Mouse (Mus musculus): ENCODE results near the gene Ephb2. TPM values are rescaled to one million over a fixed set of nuclear protein-coding genes. Genes with fewer than 3 reads are reported as not detected.

The Ephb2 gene
- polyA plus RNA-seq, 1 experiment = 0.20 TPM

DNA sequence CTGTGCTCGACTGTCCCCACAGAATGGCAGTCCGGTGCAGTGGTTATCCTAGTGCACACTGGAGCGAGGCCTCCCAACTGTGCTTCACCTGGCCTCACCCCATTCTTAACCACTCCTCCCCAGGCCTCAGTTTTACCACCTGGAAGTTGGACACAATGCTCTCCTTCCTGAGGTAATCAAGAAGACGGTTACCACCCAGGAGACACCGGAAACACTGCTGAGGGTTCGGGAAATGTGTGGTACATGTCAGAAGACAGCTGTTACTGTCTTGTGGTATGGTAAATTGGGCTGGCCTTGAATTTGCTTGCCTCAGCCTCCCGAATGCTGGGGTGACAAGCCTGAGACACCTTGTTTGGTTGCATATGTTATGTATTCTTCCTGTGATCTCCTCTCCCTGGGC is 121.9 kb downstream of the Ephb2 start:
- TF ChIP-seq GATA1 (IDR thresholded peaks at IDR 0.05; ENCODE audit: borderline replicate concordance, low read length) (no peak), FLI1 (IDR thresholded peaks at IDR 0.05; ENCODE audit: low read length) (no peak)
- Histone ChIP-seq H3K4me1 (peaks cover 32% of the 10 kb centered on the region), H3K9me3 (peaks cover 9% of the 10 kb centered on the region), H3K27me3 (replicated peaks) (peaks cover 37% of the 10 kb centered on the region), H3K4me3 (replicated peaks) (no peak overlapping the region), H3K36me3 (replicated peaks; ENCODE audit: low read length) (no peaks in the 10 kb centered on the region)

DNA sequence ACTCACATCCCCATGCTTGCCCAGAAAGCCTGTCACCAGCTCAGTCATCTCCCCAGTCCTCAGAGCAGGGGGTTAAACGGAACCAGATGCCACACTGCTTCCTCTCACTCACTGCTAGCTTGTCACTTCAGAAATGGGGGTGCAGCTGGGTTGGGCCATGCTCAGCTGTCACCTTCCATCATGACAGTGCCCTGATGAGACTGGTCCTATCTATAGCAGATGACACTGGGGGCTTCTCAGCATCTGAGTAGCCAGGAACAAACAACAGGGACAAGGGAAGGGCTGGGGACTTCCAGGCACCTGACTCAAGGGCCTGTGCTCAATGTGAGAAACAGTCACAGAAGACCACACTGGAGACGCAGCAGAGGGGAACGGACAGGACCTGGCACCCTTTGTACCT is 122.4 kb downstream of the Ephb2 start:
- H3K36me3 ChIP-seq (replicated peaks; ENCODE audit: low read length) = no peaks in the 10 kb centered on the region
- peaks cover 4% of the 10 kb centered on the region for H3K9me3 ChIP-seq
- no peak overlapping the region for H3K4me3 ChIP-seq (replicated peaks)
- peaks cover 27% of the 10 kb centered on the region for H3K4me1 ChIP-seq
- TF ChIP-seq FLI1 (IDR thresholded peaks at IDR 0.05; ENCODE audit: low read length) (no peak), GATA1 (IDR thresholded peaks at IDR 0.05; ENCODE audit: borderline replicate concordance, low read length) (no peak)
- H3K27me3 ChIP-seq (replicated peaks) = peaks cover 42% of the 10 kb centered on the region

DNA sequence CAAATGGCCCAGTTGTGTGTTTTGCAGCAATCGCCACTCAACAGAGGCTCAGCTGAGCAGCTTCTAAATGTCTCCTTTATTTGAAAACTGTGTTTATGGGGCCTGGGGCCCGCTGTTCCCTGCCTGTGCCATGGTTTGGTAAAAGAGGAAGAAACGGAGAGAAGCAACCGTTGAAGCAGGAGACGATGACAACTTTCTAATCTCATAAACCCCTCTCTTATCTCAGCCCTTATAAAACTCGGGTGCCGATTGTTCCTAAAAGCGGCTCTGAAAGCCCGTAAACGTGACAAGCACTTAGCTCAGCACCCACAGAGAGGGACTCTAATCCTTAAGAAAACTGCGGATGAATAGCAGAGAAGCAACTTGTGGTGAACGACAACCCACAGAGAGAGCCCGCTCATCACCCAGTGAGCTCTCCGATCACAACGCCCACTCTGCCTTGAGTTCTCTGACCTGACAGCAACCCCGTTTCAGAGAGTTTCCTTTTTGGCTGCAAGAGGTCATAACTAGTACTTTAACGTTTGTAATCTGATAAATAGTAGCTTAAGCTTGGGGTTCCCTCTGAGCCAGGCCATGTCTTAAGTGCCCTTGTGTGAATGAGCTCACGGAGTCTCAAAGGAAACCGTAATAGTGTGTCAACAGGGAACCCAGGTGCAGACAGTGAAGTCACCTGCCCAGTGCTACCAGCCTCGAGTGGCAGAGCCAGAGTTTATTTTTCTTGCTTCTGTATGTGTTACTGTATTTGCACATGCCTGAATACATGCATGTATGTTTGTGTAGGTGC is 123.6 kb downstream of the Ephb2 start:
- Histone ChIP-seq H3K4me1 (peaks cover 24% of the 10 kb centered on the region), H3K9me3 (no peaks in the 10 kb centered on the region), H3K27me3 (replicated peaks) (peaks cover 52% of the 10 kb centered on the region), H3K36me3 (replicated peaks; ENCODE audit: low read length) (no peaks in the 10 kb centered on the region), H3K4me3 (replicated peaks) (no peak overlapping the region)
- TF ChIP-seq GATA1 (IDR thresholded peaks at IDR 0.05; ENCODE audit: borderline replicate concordance, low read length) (no peak), FLI1 (IDR thresholded peaks at IDR 0.05; ENCODE audit: low read length) (no peak)

DNA sequence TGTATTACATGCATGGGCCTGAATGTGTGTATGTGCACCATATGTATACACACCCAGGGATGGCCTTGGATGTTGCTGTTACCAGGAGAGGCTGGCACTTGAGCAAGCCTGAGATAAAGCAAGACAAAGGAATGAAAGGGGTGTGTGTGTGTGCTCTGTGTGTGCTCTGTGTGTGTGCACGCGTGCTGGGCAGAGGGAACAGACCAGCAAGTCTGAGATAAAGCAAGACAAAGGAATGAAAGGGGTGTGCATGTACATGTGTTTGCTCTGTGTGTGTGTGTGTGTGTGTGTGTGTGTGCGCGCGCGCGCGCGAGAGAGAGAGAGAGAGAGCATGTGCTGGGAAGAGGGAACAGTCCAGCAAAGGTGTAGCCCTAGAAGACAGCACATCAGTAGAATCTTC is 125.4 kb downstream of the Ephb2 start:
- Histone ChIP-seq H3K4me1 (peaks cover 22% of the 10 kb centered on the region), H3K36me3 (replicated peaks; ENCODE audit: low read length) (no peaks in the 10 kb centered on the region)
- TF ChIP-seq FLI1 (IDR thresholded peaks at IDR 0.05; ENCODE audit: low read length) (no peak), GATA1 (IDR thresholded peaks at IDR 0.05; ENCODE audit: borderline replicate concordance, low read length) (no peak)

DNA sequence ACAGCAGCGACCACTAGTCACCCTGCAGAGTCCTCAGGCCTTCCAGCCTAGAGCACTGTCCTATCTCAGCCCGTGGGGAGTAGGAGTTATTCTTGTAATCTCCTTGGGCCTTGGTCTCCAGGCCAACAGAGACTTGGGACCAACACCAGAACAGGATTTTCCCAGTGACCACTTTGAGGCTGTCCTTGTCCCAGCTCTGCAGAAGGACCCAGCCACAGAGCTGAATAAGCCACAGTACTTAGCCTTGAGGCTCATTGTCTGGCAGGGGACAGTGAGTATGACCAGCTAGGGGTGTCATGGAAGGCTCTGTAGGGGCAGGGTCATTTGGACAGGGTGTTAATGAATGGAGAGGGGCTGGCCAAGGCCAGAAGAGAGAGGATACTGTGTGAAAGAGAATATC is 126.8 kb downstream of the Ephb2 start:
- peaks cover 54% of the 10 kb centered on the region for H3K27me3 ChIP-seq (replicated peaks)
- H3K9me3 ChIP-seq = no peaks in the 10 kb centered on the region
- H3K4me3 ChIP-seq (replicated peaks) = no peak overlapping the region
- peaks cover 18% of the 10 kb centered on the region for H3K4me1 ChIP-seq
- H3K36me3 ChIP-seq (replicated peaks; ENCODE audit: low read length) = no peaks in the 10 kb centered on the region
- TF ChIP-seq FLI1 (IDR thresholded peaks at IDR 0.05; ENCODE audit: low read length) (no peak), GATA1 (IDR thresholded peaks at IDR 0.05; ENCODE audit: borderline replicate concordance, low read length) (no peak)

More for the DNA sequence above, 125.4 kb downstream of the Ephb2 start:
- no peaks in the 10 kb centered on the region for H3K9me3 ChIP-seq
- H3K4me3 ChIP-seq (replicated peaks) = no peak overlapping the region
- peaks cover 45% of the 10 kb centered on the region for H3K27me3 ChIP-seq (replicated peaks)

DNA sequence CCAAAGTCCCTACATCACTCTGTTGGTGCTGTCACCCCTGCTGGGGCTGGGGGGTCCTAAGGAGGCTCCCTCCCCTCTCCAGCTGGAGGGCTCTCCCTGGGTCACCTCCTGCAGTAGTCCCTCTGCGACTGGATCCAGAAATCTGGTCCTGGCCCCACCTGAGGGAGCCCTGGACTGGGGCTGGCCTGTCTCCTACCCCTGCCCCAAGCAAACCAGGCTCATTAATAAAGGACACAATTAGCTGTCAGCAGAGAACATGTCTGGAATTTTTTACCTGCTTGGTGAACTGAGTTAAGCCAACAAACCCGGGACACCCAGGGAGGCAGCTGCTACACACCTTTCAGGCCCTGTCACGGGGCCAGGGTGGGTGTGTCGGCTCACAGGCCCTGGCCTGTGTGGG is 129.1 kb downstream of the Ephb2 start:
- peaks cover 59% of the 10 kb centered on the region for H3K27me3 ChIP-seq (replicated peaks)

DNA sequence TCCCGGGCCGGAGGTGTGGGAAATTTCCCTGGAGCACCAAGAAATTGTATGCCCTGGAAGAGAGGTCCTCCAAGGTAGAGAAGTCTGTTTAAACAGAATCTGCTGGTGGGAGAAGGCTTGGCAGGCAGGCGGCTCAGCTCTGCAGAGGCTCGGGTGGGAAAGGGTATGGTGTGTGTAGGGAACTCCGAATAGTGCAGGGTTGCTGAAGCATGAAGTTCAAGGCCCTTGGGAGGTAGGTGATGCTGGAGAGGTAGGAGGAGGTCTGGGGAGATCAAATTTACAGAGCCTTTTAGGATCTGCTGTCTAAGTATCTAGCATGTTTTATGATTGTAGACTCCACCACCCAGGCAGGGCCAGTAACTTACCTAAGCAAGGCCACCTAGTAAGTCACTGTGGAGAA is 130.7 kb downstream of the Ephb2 start:
- Histone ChIP-seq H3K36me3 (replicated peaks; ENCODE audit: low read length) (no peaks in the 10 kb centered on the region), H3K27me3 (replicated peaks) (peaks cover 67% of the 10 kb centered on the region), H3K4me1 (peaks cover 17% of the 10 kb centered on the region), H3K4me3 (replicated peaks) (no peak overlapping the region), H3K9me3 (no peaks in the 10 kb centered on the region)
- no peak for TF ChIP-seq GATA1 (IDR thresholded peaks at IDR 0.05; ENCODE audit: borderline replicate concordance, low read length)
- no peak for TF ChIP-seq FLI1 (IDR thresholded peaks at IDR 0.05; ENCODE audit: low read length)

More for the DNA sequence above, 129.1 kb downstream of the Ephb2 start:
- Histone ChIP-seq H3K36me3 (replicated peaks; ENCODE audit: low read length) (no peaks in the 10 kb centered on the region), H3K4me1 (peaks cover 14% of the 10 kb centered on the region), H3K4me3 (replicated peaks) (no peak overlapping the region), H3K9me3 (no peaks in the 10 kb centered on the region)
- TF ChIP-seq GATA1 (IDR thresholded peaks at IDR 0.05; ENCODE audit: borderline replicate concordance, low read length) (no peak), FLI1 (IDR thresholded peaks at IDR 0.05; ENCODE audit: low read length) (no peak)

DNA sequence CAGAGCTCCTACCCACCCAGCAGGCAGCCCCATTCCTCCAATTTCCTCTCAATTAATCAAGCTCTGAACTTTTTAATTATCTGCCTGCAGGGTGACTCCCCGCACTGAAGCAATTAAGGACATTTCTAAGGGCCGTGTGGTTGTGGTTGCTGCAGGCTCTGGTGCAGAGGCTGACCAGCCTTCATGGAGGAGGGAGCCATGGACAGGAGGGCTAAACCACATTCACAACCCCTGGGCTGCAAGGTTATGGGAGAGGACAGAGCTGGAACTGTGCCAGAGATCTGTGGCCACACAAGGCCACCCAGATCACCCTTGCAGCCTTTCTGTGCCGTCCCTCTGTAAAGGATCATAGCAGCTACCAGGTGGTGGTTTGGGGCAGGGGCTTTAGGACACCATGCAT is 131.2 kb downstream of the Ephb2 start:
- Histone ChIP-seq H3K36me3 (replicated peaks; ENCODE audit: low read length) (no peaks in the 10 kb centered on the region), H3K9me3 (no peaks in the 10 kb centered on the region), H3K4me1 (peaks cover 23% of the 10 kb centered on the region), H3K4me3 (replicated peaks) (no peak overlapping the region), H3K27me3 (replicated peaks) (peaks cover 66% of the 10 kb centered on the region)
- no peak for TF ChIP-seq FLI1 (IDR thresholded peaks at IDR 0.05; ENCODE audit: low read length)

DNA sequence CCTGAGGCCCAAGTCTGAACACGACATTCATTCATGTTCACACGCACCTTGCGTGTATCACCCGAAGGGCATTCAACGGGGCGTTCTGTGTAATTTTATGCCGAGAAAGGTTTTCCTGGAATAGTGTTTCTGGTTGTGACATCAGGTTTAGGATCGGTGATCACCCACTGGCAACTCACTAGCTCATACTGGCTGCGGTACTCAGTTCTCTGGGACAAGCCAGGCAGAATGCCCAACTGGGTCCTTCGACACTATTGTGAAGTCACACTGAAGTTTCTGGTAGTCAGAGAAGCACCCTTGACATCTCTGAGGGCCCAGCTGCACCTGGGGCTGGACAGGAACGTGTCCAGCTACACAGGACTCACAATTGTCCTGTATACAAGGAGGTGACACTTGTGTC is 132.4 kb downstream of the Ephb2 start:
- no peak overlapping the region for H3K4me3 ChIP-seq (replicated peaks)
- TF ChIP-seq GATA1 (IDR thresholded peaks at IDR 0.05; ENCODE audit: borderline replicate concordance, low read length) (no peak), FLI1 (IDR thresholded peaks at IDR 0.05; ENCODE audit: low read length) (no peak)
- H3K4me1 ChIP-seq = peaks cover 33% of the 10 kb centered on the region
- H3K36me3 ChIP-seq (replicated peaks; ENCODE audit: low read length) = no peaks in the 10 kb centered on the region
- no peaks in the 10 kb centered on the region for H3K9me3 ChIP-seq
- peaks cover 61% of the 10 kb centered on the region for H3K27me3 ChIP-seq (replicated peaks)

DNA sequence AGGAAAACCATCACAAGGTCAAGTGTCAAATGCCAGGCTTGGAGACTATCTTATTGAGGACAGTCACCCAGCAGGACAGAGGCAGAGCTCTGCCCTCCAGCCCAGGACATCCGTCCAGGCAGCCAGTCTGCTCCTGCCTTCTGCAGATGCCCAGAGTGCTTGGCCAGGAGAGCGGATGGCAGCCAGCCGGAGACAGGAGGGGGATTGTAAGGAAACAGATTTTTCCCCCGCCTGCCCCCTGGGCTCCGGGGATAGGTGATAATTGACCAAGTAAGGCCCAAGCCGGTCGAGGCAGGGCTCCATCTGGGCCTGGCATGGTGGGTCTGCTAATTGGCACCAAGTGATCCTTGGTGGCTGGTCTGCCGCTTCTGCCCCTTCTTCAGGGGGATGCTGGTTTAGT is 133.3 kb downstream of the Ephb2 start:
- peaks cover 59% of the 10 kb centered on the region for H3K27me3 ChIP-seq (replicated peaks)
- no peaks in the 10 kb centered on the region for H3K36me3 ChIP-seq (replicated peaks; ENCODE audit: low read length)
- no peak overlapping the region for H3K4me3 ChIP-seq (replicated peaks)
- no peaks in the 10 kb centered on the region for H3K9me3 ChIP-seq
- TF ChIP-seq GATA1 (IDR thresholded peaks at IDR 0.05; ENCODE audit: borderline replicate concordance, low read length) = no peak
- TF ChIP-seq FLI1 (IDR thresholded peaks at IDR 0.05; ENCODE audit: low read length) = no peak
- H3K4me1 ChIP-seq = peaks cover 34% of the 10 kb centered on the region
